Mouse (Mus musculus) MEL (cell line): ENCODE measurements around the gene Fance.

ENCODE experiments used
- CHD1 ChIP-seq: IDR thresholded peaks from 2 replicates; pipeline ENCODE4 v1.6.1; 2012; ENCODE audit warnings: low read depth, mild to moderate bottlenecking, inconsistent platforms, low read length, improper control_type of control experiment
- CTCF ChIP-seq, 3 experiments: IDR thresholded peaks in 2 of 3; conservative IDR thresholded peaks in 1 of 3; 2 replicates each; pipeline ENCODE4 v1.5.1; 2011 to 2012; ENCODE audit warnings: low read length in 3 of 3, low read depth in 2 of 3, mild to moderate bottlenecking in 2 of 3, improper control_type of control experiment in 1 of 3, inconsistent platforms in 1 of 3, mixed read lengths in 1 of 3, moderate library complexity in 1 of 3; ENCODE audit not compliant: control insufficient read depth in 1 of 3, insufficient read depth in 1 of 3, poor library complexity in 1 of 3, severe bottlenecking in 1 of 3
- EP300 ChIP-seq, 2 experiments: IDR thresholded peaks; 2 replicates each; pipeline ENCODE4 v1.6.1; 2011; ENCODE audit warnings: improper control_type of control experiment in 2 of 2, low read length in 2 of 2, low read depth in 1 of 2, mild to moderate bottlenecking in 1 of 2
- MXI1 ChIP-seq: IDR thresholded peaks from 2 replicates; pipeline ENCODE4 v1.6.1; 2011; ENCODE audit warnings: mild to moderate bottlenecking, low read depth, low read length, improper control_type of control experiment
- MYC ChIP-seq: IDR thresholded peaks from 2 replicates; pipeline ENCODE4 v1.6.1; 2011; ENCODE audit warnings: low read depth, mild to moderate bottlenecking, low read length, improper control_type of control experiment, moderate library complexity
- POLR2AphosphoS5 ChIP-seq: IDR thresholded peaks from 2 replicates; pipeline ENCODE4 v1.6.1; 2012; ENCODE audit warnings: low read depth, borderline replicate concordance, mild to moderate bottlenecking, inconsistent platforms, low read length, moderate library complexity, mixed read lengths
- SMC3 ChIP-seq: IDR thresholded peaks from 2 replicates; pipeline ENCODE4 v1.6.1; 2011; ENCODE audit warnings: low read depth, low read length, improper control_type of control experiment
- USF2 ChIP-seq, 2 experiments: IDR thresholded peaks; 2 replicates each; pipeline ENCODE4 v1.6.1; 2011 to 2012; ENCODE audit warnings: improper control_type of control experiment in 2 of 2, low read length in 2 of 2, borderline replicate concordance in 1 of 2, inconsistent platforms in 1 of 2, low read depth in 1 of 2, mild to moderate bottlenecking in 1 of 2; ENCODE audit not compliant: insufficient read depth in 1 of 2
- ZC3H11A ChIP-seq: IDR thresholded peaks from 2 replicates; pipeline ENCODE4 v1.6.1; 2012; ENCODE audit warnings: low read depth, mild to moderate bottlenecking, inconsistent platforms, low read length, improper control_type of control experiment
- ZKSCAN1 ChIP-seq: IDR thresholded peaks from 2 replicates; pipeline ENCODE4 v1.6.1; 2012; ENCODE audit warnings: low read depth, mild to moderate bottlenecking, inconsistent platforms, low read length, improper control_type of control experiment, moderate library complexity

GRCm38 (mm10) chr17:28287980-28288379, 25.3 kb upstream of the Fance start:
- no peak for TF ChIP-seq USF2 (IDR thresholded peaks at IDR 0.05; ENCODE audit: borderline replicate concordance in 1 of 2, insufficient read depth in 1 of 2, low read depth in 1 of 2, low read length in 2 of 2)
- TF ChIP-seq EP300 (IDR thresholded peaks at IDR 0.05; ENCODE audit: low read depth in 1 of 2, low read length in 2 of 2): no peak
- peak; percentile 38 to 58 (median 47) for TF ChIP-seq CTCF (IDR thresholded peaks at IDR 0.05 in 2 of 3, conservative IDR thresholded peaks at IDR 0.05 in 1 of 3; ENCODE audit: control insufficient read depth in 1 of 3, insufficient read depth in 1 of 3, low read depth in 2 of 3, low read length in 3 of 3, poor library complexity in 1 of 3, severe bottlenecking in 1 of 3)
- no peak for TF ChIP-seq ZKSCAN1
- TF ChIP-seq MYC: no peak
- no peak for TF ChIP-seq CHD1
- TF ChIP-seq POLR2AphosphoS5: no peak
- no peak for TF ChIP-seq MXI1
- TF ChIP-seq ZC3H11A: no peak
- peak; percentile 27; the same call in 1 of the 2 replicates for TF ChIP-seq SMC3
